Mouse (Mus musculus) cerebellum, postnatal 25 days (tissue): ENCODE measurements at regions not wholly inside any gene's neighbourhood (a gene's known extent, or its start where the extent isn't known, plus 50 kb on each side); places are given as distances from the start of the nearest gene placed in this dataset.
"Not testable (repeated sequence)": the region's sequence is repeated elsewhere in the genome, so short reads cannot be mapped to it uniquely, and the experiment has no call there.

Experiments used
- DNase-seq, 2 experiments: peaks; one replicate each; pipeline ENCODE4 v3.0.0; 2021; ENCODE audit warnings: mixed read lengths in 2 of 2

GRCm38 (mm10) chr7:82047456-82047855 is 55.4 kb upstream of the Bnc1 start:
- no peak for DNase-seq

- DNase-seq, result peak in 1 of 2 experiments; percentile 8
Measured at GRCm38 (mm10) chr7:82053411-82053810, 61.3 kb upstream of the Bnc1 start.

- DNase-seq, result peak; percentile 8 to 10
Measured at GRCm38 (mm10) chr7:82056551-82057230, 64.6 kb upstream of the Bnc1 start.

GRCm38 (mm10) chr7:82063407-82063806 is 71.3 kb upstream of the Bnc1 start:
- DNase-seq, result no peak

GRCm38 (mm10) chr7:82069629-82070450 is 77.7 kb upstream of the Bnc1 start:
- no peak for DNase-seq

GRCm38 (mm10) chr7:82070946-82071727 is 79.0 kb upstream of the Bnc1 start:
- DNase-seq, result no peak

- DNase-seq, result no peak
Measured at GRCm38 (mm10) chr7:82075359-82075758, 83.3 kb upstream of the Bnc1 start.

- DNase-seq, result no peak
Measured at GRCm38 (mm10) chr7:82081851-82082250, 89.8 kb upstream of the Bnc1 start.

GRCm38 (mm10) chr7:82082883-82083282 is 90.8 kb upstream of the Sh3gl3 start:
- no peak for DNase-seq

GRCm38 (mm10) chr7:82084473-82084872 is 89.2 kb upstream of the Sh3gl3 start:
- no peak for DNase-seq

- no peak for DNase-seq
Measured at GRCm38 (mm10) chr7:82085205-82085604, 88.4 kb upstream of the Sh3gl3 start.

- DNase-seq, result no peak
Measured at GRCm38 (mm10) chr7:82098136-82098535, 75.5 kb upstream of the Sh3gl3 start.

- no peak for DNase-seq
Measured at GRCm38 (mm10) chr7:82101314-82101713, 72.3 kb upstream of the Sh3gl3 start.

- no peak for DNase-seq
Measured at GRCm38 (mm10) chr7:82105631-82106030, 68.0 kb upstream of the Sh3gl3 start.

- not testable (repeated sequence) for DNase-seq
Measured at GRCm38 (mm10) chr7:82109141-82109540, 64.5 kb upstream of the Sh3gl3 start.

GRCm38 (mm10) chr7:82109550-82109949 is 64.1 kb upstream of the Sh3gl3 start:
- no peak for DNase-seq

- no peak for DNase-seq
Measured at GRCm38 (mm10) chr7:82109977-82110376, 63.7 kb upstream of the Sh3gl3 start.

GRCm38 (mm10) chr7:82112046-82112445 is 61.6 kb upstream of the Sh3gl3 start:
- no peak for DNase-seq

- no peak for DNase-seq
Measured at GRCm38 (mm10) chr7:82115646-82116045, 58.0 kb upstream of the Sh3gl3 start.

- peak; percentile 62 to 83 for DNase-seq
Measured at GRCm38 (mm10) chr7:82119266-82119665, 54.4 kb upstream of the Sh3gl3 start.

GRCm38 (mm10) chr7:82119866-82120265 is 53.8 kb upstream of the Sh3gl3 start:
- no peak for DNase-seq

GRCm38 (mm10) chr7:82121746-82122145 is 51.9 kb upstream of the Sh3gl3 start:
- DNase-seq, result peak; percentile 73 to 81
